Mouse (Mus musculus) common myeloid progenitor, adult 5-6 weeks (primary cell): ENCODE data around the gene Gramd1b. TPM values are rescaled to one million over a fixed set of nuclear protein-coding genes. Genes with fewer than 3 reads are reported as not detected.

Experiments
- ATAC-seq: replicated peaks from 2 replicates; pipeline ENCODE4 v1.8.0; 2016; ENCODE audit warnings: low read depth, mild to moderate bottlenecking, moderate TSS enrichment, inconsistent platforms; ENCODE audit not compliant: poor library complexity, severe bottlenecking
- total RNA-seq: library from RNA; stranded (forward); fragments of 200-1000, 187-1606 nt; gene quantifications from 2 replicates; pipeline ENCODE4 v1.2.3, GENCODE M21; 2017

Gene Gramd1b
- total RNA-seq, 1 experiment from 2014 or later = 8.5 TPM

DNA sequence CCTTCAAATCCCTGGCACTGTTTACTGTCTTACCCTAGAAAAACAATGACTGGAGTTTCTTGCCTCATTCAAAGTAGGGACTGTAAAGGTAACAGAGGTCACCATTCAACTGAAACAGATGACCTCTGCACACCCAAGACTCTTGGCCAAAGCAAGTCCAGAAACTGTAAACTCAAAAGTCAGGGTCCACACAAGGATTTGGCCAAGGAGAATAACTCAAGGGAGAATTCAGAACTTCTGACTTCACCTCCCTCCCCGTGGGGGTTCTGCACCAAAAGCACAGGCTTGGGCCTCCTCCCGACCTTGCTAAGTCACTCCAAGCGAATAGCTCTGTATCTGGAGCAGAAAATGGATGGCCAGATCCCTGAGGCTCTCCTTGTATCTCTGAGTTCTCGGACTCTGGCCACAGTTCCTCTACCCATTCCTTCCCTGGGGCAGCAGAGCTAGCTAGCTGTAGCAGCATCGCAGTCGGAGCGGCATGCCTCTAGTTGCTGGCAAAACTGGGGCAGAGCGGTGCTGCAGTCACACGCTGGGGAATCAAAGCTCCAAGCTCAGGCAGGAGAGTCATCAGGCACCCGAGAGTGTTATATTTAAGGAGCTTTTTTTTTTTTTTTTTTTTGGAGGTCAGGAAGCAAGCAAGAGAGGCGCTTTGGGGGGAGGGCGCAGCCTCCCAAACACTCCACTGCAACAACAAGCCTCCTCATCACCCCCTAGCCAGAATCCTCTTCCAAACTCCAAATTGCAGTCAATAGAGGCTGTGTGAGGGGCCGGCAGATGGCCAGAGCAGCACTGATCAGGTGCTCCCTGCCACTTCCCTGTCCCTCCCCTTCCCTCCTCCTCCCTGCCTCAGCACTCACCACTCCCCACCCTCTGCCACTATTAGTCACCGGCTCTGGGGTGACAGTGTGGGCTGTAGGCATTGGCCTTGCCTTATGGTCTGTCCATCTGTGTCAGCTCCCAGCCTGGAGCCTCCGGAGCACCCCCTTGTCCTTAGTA is 149.5 kb downstream of the Gramd1b start:
- ATAC-seq = 0 out of 2 replicates have a peak, but pooled peaks have one; percentile 36

DNA sequence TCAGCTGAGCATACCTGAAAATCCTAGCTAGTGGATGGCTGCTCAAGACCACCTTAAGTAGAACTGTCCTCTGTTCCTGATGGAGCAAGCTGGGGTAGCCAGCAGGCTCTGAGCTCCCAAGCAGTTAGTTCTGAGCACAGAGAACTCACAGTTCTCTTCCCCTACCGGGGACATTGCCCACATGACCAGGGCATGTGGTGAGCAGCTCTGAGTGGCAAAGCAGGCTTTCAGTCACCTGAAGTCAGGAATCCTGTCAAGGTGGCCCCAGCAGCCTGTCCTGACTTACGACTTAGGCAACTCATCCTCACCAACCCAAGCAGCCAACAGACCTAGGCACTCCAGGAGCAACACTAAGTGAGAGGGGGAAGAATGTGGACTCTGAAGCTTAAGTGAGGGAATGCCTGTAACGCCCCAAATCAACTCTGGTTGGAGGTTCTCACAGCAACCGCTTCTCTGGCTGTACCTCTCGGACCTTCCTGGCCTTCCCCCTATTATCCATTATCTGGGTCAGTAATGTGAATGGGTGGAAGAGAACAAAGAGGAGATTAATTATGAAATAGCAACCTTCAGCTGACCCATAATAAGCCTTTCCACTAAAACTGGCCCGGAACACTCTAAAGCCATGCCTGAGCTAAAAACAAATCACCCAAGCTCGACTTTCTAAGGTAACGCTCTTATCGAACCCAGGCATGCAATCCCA is 154.3 kb downstream of the Gramd1b start:
- ATAC-seq = no peak

- no peak for ATAC-seq
Observed at GRCm38 (mm10) chr9:40376139-40376541, 155.0 kb downstream of the Gramd1b start.

- no peak for ATAC-seq
Observed at GRCm38 (mm10) chr9:40375518-40375917, 155.7 kb downstream of the Gramd1b start.

DNA sequence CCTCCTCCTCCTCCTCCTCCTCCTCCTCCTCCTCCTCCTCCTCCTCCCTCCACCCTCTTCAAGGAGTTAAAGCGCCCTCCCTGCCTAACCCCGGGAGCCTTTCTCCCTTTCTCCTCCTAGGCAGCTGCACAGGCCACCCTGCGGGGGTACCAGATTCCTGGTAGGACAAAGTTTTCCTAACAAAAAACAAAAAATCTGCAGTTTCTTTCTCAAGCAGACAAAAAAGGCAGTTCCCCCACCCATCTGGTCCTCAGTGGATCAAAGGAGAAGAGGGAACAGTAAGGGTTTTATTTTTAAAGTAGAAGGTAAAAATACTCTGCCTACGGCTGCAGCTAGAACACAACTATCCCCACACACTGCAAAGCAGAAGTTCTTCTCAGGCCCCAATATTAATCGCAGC is 156.2 kb downstream of the Gramd1b start:
- no peak for ATAC-seq

DNA sequence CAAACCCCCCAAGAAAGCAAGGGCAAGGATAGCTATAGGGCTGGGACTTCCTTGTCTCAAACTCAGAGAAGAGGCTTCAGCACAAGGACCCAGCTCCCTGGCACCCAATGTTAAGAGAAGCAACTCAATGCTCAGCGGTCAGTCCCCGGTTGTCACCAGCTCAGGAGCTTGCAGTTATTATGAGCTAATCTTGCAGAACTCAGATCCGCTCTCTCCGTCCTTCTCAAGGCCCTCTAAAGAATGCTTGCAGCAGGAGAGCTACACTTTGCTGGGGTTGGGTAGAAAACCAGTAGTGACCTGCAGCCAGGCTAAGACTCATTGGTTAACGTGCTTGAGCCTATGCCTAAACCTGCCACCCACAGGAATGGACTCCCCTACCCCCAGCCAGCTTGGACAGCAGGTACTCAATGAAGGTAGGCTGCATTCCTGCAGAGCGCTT is 156.6 kb downstream of the Gramd1b start:
- no peak for ATAC-seq

- no peak for ATAC-seq
Observed at GRCm38 (mm10) chr9:40374052-40374451, 157.1 kb downstream of the Gramd1b start.

GRCm38 (mm10) chr9:40370151-40370550 is 161.0 kb downstream of the Gramd1b start:
- no peak for ATAC-seq

- no peak for ATAC-seq
Observed at GRCm38 (mm10) chr9:40366795-40367194, 164.4 kb downstream of the Gramd1b start.

DNA sequence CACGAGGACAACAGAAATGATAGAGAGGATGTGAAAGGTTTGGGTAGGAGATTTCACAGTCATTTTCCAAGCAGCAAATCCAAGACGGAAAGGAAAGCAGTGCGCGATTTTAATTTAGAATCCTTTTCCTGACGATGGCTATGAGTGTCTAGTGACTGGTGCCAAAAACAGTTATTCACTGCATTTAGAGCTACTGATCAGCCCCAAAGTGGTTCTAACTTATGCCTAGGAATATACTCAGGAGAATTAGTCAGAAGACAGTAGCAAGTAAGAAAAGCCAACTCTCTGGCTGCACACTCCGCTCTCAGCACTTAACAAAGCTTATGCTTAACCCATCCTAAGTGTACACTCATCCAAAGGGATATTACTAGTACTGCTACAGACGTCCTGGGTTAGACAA is 166.9 kb downstream of the Gramd1b start:
- ATAC-seq = no peak

GRCm38 (mm10) chr9:40361970-40362369 is 169.2 kb downstream of the Gramd1b start:
- no peak for ATAC-seq

DNA sequence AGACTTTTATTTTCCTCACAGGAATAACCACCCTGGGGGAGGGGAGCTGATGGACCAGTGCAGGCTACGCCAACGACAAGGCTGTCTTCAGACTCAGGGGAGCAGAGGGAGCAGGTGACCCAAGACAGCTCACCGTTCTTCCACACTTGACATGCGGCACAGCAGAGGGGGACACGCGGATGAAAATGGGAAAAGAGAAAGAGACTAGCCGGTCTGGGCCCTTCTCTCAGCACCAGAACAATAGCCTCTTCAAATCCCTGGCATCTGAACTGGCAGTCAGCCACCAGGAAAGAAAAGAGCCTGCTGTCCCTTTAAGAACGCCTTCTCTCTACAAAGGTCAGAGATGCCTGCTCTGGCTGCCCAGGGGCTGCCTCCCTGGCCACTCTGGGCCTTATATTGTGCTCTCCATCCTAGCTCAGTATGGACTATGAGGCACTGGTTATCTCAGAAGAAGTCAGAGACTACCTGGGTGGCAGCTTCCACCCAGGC is 172.7 kb downstream of the Gramd1b start:
- no peak for ATAC-seq

DNA sequence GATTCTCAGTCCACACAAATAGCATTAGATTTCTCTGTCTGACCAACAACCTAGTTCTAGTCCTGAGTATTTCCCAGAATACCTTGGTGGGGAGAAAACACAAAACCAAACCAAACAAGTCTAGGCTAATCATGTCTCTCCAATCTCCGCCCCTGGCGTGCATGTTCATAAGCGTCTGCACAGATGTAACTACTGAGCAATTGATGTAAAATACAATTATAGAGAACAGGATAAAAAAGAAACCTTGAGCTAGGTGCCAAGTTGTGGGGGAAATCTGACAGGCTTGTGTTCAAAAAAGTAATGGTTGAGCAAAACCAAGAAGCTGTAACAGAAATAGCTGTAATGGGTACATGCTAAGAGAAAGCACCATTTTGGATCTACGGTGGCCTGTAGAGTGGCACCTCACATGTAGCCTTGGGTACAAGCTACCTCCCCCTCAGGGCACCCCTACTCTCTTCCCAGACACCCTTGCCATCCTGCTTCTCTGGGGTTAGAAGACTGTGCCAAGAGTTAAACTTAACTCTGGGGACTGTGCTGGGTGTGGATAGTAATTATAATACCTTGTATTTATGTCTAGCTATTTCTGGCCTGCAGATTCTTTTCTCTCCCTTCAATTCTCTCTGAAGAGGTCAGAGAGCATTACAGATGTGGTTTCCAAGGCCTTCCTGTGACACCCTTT is 174.3 kb downstream of the Gramd1b start:
- ATAC-seq = no peak

DNA sequence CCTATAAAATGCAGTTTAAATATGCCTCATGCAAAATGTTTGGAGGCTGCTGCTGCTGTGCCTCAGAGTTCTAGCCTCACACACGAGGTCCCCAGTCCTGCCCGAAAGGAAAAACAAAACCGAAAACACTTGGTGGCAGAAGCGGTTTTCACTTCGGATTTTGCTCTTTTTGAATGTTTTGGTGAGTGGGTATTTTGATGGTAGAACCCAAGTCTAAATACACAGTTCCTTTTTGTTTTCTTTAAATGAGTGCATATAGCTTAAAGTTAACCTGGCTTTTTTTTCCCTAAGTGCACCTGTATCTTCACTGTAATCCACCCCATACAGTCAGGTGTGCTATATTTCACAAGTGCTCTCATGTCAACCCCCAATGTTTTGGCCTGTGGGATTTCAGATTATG is 174.8 kb downstream of the Gramd1b start:
- no peak for ATAC-seq

DNA sequence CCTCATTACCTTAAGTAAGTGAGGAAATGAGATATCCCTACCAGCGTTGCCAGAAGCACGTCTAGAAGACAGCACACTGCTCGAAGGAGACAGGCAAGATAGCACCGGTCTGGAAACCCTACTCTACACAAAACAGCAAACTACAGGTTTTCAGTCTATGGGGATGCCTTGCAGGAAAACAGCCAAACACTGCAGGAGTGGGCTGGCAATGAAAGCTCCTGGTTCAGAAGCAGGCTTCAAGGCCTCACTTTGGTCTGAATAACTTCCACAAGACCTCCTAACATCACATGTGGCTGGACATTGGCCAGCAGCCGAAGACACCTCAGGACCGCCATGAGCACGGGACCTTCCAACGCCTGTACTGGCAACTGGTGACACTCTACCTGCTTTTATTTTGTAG is 175.8 kb downstream of the Gramd1b start:
- ATAC-seq = no peak

- ATAC-seq = no peak
Observed at GRCm38 (mm10) chr9:40353596-40353995, 177.6 kb downstream of the Gramd1b start.

DNA sequence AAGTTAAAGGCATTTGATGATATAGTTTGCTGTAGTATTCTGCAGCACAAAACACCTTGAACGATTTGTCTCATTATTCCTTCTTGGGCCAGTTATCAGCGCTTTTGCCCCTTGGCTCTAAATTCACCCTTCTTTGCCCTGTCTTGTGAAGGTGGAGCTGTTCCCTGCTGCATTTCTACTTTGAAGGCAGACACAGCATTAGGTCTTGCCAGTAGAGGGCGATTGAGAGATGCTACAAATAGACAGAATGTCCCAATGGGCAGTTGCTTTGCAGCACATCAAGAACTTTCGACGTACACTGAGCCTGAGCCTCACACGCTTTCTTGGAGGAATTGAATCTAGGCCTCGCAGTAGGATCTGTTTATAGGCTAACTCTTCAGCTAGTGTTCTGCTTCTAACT is 180.5 kb downstream of the Gramd1b start:
- peak; percentile 82 for ATAC-seq

DNA sequence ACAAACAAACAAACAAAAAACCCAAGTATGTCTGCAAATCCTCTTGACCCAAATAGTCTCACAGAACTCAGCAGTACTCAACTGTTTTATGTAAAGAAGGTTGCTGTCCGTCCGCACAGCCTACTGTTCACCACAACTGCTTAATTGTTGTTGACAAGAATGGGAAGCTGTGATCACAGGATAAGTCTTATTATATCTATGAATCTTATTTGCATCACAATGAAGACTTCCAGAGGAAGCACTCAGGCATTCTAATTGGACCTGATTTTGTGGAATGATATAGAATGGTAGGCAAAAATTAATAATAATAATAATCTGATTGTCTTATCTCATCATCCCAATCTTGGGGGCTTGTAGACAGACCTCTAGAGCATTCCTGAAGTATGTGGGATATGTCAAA is 181.1 kb downstream of the Gramd1b start:
- ATAC-seq = no peak

GRCm38 (mm10) chr9:40349554-40349953 is 181.6 kb downstream of the Gramd1b start:
- no peak for ATAC-seq

GRCm38 (mm10) chr9:40348714-40349233 is 182.4 kb downstream of the Gramd1b start:
- no peak for ATAC-seq
